Mouse (Mus musculus): ENCODE data around the gene Tmem256.

Gene Tmem256

DNA sequence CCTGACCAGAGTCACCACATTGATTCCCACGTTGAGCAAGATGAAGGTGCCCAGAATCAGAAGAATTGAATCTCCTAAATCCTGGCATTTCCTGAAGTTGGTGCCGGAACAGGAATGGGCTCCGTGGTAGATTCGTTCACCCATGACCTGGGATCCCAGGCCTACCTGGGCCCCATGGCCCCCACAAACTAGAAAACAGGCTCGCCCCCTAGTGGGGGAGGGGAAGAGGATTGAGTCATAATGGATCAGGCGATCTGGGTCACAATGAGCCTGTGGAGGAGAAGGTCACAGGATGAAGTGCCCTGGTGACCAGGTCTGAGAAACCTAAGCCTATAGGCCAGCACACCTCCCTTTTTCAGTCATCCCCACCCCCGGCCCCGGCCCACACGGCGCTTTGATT, 23.2 kb upstream of the Tmem256 start, which contains the start of gene Gm39566:
TSS of gene Gm39566 (minus strand) at position 144 of the 400 bp plus-strand sequence.
- no peak for DNase-seq (ENCODE audit: low spot score in 2 of 2)

- DNase-seq (ENCODE audit: low spot score in 2 of 2), result no peak
Measured at GRCm38 (mm10) chr11:69816520-69816919, 21.8 kb upstream of the Tmem256 start.

GRCm38 (mm10) chr11:69818365-69818764, 19.9 kb upstream of the Tmem256 start, which contains the start of gene Spem2:
TSS of gene Spem2 (minus strand) at chr11:69818465.
- DNase-seq (ENCODE audit: low spot score in 2 of 2), result no peak

GRCm38 (mm10) chr11:69818871-69819270, 19.4 kb upstream of the Tmem256 start:
- DNase-seq (ENCODE audit: low spot score in 2 of 2), result no peak

- DNase-seq (ENCODE audit: low spot score in 2 of 2), result no peak
Measured at GRCm38 (mm10) chr11:69822080-69822479, 16.2 kb upstream of the Tmem256 start, which contains the start of gene Spem1. TSS of gene Spem1 (minus strand) at chr11:69822180.

- DNase-seq (ENCODE audit: low spot score in 2 of 2), result no peak
Measured at GRCm38 (mm10) chr11:69823456-69823855, 14.9 kb upstream of the Tmem256 start.

GRCm38 (mm10) chr11:69828832-69829231, 9.5 kb upstream of the Tmem256 start:
- DNase-seq (ENCODE audit: low spot score in 2 of 2), result no peak

- no peak for DNase-seq (ENCODE audit: low spot score in 2 of 2)
Measured at GRCm38 (mm10) chr11:69833554-69833953, 4.8 kb upstream of the Tmem256 start.

DNA sequence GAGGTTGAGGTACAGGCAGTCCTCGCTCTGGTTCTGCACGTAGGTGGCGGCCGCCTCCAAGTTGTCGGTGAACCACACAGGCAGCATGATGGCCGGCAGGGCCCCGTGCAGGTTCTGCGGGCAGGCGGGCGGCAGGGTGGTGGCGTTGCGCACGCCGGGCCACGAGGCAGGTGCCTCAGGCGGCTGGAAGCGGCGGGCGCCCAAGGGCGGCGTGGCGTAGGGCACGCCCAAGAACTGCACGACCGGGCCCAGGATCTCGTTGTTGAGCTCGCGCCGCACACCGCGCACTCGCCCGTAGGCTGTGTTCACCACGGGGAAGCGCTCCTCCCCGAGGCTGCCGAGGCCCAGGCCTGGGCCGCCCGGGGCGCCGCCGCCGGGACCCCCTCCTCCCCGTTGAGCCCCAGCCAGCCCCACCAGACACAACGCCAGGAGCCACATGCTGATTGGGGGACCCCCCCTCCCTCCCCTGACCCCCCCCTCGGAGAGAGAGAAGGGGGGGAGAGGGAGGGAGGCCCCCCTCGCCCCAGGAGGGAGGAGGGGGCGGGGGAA, 4.2 kb upstream of the Tmem256 start:
- DNase-seq (ENCODE audit: low spot score in 2 of 2), result peak in 1 of 2 experiments; percentile 31

DNA sequence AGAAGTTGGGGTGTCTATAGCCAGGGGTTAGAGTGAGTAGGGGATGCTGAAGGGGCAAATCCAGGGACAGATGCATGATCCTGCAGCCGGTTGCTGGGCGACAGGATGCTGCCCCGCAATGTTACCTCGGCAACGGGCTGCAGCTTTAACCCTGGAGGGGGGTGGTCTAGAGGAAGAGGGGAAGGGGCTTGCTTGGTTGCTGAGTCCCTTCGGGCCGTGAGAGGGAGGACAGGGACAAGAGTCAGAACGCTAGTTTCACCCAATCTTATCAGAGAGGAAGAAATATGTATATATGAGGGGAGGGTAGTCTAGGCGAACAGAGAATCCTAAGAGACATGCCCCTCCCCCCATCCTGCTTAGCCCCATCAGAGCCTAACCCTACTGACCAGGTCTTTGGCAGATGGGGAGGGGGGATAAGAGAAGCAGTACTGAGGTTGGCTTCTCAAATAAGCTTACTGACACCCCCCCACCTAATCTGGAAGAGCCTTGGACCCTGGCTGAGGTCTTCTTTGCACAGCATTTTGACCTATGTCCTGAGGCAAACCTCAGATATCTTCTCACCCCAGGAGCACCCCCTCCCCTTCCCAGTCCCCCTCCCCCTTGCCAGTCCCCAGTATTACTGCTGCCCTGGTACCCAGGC, 2.9 kb upstream of the Tmem256 start:
- no peak for DNase-seq (ENCODE audit: low spot score in 2 of 2)

- DNase-seq (ENCODE audit: low spot score in 2 of 2), result no peak
Measured at GRCm38 (mm10) chr11:69835966-69836335, 2.4 kb upstream of the Tmem256 start.

GRCm38 (mm10) chr11:69836703-69837576, 1.4 kb upstream of the Tmem256 start:
- peak in 1 of 2 experiments; percentile 32 for DNase-seq (ENCODE audit: low spot score in 2 of 2)

- no peak for DNase-seq (ENCODE audit: low spot score in 2 of 2)
Measured at GRCm38 (mm10) chr11:69837604-69837951, 736 bp upstream of the Tmem256 start, which contains the start of gene Nlgn2. TSS of gene Nlgn2 (minus strand) at chr11:69837784.

DNA sequence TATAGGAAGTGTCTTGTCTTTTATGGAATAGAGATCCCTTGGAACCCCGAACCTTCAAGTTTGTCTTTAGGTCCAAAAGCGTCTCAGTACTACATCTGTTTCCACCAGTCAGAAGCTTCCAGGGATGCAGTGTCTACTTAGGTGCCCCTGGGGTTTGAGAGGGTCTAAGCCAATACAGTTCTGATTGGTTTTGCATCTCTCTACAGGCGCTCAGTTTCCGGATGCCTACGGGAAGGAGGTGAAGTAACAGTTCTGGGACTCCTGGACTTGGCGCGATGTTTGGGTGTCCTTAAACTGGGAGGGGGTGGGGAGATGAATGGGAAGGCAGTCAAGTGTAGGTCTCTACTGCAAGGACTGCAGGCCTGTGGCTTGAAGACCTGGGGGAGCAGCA, 395 bp downstream of the Tmem256 start:
- no peak for DNase-seq (ENCODE audit: low spot score in 2 of 2)

DNA sequence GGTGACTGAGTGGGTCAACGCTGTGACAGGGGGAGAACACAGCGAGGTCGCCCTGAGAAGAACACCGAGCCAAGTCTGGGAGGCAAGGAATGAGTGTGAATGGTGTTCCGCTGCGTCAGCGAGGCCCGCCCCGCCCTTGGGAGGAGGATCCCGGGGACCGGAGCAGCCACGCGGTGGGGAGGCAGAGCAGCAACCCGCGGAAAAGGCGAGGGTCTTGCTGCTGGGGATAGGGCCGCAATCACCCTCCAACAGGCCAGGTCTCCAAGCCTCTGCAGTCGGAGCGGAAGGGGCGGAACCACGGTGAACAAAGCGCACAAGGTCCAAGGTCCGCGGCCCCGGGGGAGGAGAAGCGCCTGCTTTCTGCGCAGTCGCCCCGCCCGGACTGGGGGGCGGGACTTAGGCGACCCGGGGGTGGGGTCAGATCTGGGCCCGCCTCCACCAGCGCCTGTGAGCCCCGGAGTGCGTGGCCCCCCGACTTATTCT, 7.9 kb downstream of the Tmem256 start, which contains the start of gene Plscr3:
TSS of gene Plscr3 (plus strand) at position 179 of the 483 bp plus-strand sequence.
- peak; percentile 90 to 91 for DNase-seq (ENCODE audit: low spot score in 2 of 2)

DNA sequence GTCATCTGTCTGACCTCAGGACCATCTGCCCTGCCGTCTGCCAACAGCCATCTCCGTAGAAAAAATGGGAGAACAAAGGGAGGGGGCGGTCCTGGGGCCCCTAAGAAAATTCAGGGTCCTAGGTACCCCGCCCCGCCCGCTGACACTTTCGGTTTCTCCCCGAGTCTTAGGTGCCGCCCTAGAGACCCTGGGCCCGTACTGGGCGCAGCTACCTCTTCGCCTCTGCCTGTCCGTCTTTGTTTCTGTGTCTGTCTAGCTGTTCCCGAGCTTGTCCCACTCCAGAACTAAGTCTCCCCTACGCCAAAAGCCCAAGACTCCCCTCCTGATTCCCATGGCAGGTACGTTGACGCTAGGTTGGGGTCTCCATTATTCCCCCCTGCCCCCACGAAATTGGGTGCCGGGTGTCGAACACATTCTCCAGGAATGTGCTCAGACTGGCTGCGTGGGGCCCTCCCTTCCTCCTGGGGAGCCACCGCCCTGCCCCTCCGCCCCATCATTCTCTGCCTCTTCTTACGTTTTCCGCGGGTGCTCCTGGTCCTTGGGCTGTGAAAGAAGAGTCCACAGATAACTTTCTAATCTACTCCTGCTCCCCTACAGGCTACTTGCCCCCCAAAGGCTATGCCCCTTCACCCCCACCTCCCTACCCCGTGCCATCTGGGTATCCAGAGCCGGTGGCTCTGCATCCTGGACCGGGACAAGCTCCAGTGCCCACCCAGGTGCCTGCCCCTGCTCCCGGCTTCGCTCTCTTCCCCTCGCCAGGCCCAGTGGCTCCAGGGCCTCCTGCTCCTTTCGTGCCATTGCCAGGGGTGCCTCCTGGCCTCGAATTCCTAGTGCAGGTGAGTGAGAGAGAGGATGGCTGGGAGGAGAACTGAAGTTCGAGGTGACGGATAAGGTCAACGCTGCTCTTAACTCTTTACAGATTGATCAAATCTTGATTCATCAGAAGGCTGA, 8.7 kb downstream of the Tmem256 start:
- DNase-seq (ENCODE audit: low spot score in 2 of 2), result peak; percentile 43 to 50

GRCm38 (mm10) chr11:69848021-69848420, 9.7 kb downstream of the Tmem256 start:
- no peak for DNase-seq (ENCODE audit: low spot score in 2 of 2)

DNA sequence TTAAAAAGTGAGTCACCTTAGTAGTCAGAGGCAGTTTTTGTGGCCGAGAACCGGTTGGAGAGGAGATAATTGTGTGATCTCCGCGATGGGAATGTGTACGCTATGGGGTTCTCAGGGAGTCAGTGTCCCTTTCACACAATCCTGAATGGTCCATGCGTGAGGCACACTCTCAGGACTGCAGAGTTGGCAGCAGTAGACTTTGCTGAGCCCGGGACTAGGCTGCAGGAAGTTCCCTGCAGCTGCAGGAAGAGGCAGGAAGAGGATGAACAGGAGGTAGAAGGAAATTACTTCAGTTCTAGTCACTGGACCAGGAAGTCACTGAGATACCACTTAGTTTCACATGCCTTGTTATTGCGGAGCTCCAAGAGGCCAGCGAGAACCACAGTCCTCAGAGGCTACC, 10.8 kb downstream of the Tmem256 start:
- DNase-seq (ENCODE audit: low spot score in 2 of 2), result no peak

DNA sequence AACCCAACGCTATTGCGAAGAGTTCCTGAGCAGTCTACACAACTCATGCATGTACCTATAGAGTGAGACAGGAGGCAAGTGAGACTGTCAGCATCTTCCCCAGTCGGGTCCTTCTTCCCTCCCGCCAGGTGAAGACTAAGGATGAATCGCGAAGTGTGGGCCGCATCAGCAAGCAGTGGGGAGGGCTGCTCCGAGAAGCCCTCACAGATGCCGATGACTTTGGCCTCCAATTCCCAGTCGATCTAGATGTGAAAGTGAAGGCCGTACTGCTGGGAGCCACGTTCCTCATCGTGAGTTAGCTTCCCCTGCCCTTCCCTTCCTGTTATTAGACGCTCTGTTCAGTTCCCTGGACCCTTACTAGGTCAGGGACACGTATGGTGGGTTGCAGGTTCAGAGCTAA, 11.6 kb downstream of the Tmem256 start:
- no peak for DNase-seq (ENCODE audit: low spot score in 2 of 2)

DNA sequence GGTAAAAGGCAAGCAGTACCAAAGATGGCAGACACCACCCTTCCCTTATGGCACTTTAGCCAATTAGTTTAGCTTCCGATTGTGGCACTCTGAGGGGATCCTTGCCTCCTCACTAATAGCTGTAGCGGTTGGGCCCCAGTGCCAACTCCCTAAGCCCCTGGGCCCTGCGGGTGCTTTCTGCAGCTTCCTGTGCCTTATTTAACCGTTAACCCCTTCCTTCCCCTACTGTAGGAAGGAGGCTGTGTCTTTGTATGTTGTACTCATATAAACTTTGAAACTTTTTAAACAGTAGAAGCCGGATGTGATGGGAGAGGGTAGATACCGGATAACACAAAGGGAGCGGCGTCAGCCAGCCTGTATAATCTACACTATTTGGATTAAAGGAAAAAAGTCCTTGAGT, 12.4 kb downstream of the Tmem256 start:
- no peak for DNase-seq (ENCODE audit: low spot score in 2 of 2)

GRCm38 (mm10) chr11:69853994-69854393, 15.7 kb downstream of the Tmem256 start:
- no peak for DNase-seq (ENCODE audit: low spot score in 2 of 2)
